In the genomic region with DNA sequence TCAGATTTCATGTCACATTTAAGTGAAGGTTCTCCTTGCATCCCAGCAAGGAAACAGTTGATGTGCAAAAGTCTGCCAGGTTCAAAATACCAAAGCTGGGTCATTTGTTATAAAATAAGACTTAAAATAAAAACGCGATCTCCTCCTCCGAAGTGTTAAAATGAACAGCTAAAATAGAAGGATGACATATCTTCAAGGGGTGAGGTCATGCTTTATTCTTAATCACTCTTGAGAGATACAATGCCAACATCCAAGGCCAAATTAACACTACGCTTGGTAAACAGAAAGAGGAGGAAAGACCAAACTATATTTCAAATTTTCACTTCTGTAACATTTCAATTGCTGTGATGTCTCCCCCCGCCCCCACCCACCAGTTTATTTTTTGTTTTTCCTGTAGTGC, we compare ENCODE assay signal across 26 mouse cellular contexts.
"Had no signal": no experiment of that assay in that cellular context is flagged by ENCODE, and none has a peak within 500 bp of the region (broad histone marks: within the 10 kb centered on the region; RNA-seq: fewer than 3 reads in every experiment).

No protein-coding gene starts in this region.

- DNase-seq: cerebellum, adult 2 months; cerebellum, adult 8-10 months; cerebellum, adult 9-10 months; cerebellum, adult 9-11 months; cerebellum, postnatal 10 days; cerebellum, postnatal 14 days; cerebellum, postnatal 25 days; cerebellum, postnatal 36 days; embryo, embryonic 11 days; forebrain, postnatal 0 days; gastrocnemius, adult 2 months; gastrocnemius, postnatal 10 days; gastrocnemius, postnatal 14 days; gastrocnemius, postnatal 25 days; gastrocnemius, postnatal 36 days; heart, adult 18-20 months; heart, adult 2 months had no signal

- H3K27me3 ChIP-seq: embryonic facial prominence, embryonic 12.5 days; embryonic facial prominence, embryonic 13.5 days; embryonic facial prominence, embryonic 15.5 days; forebrain, embryonic 12.5 days; forebrain, embryonic 13.5 days; forebrain, embryonic 15.5 days had no signal

- H3K36me3 ChIP-seq: embryonic facial prominence, embryonic 15.5 days; forebrain, embryonic 15.5 days had no signal

- H3K4me2 ChIP-seq: embryonic facial prominence, embryonic 12.5 days; embryonic facial prominence, embryonic 13.5 days; embryonic facial prominence, embryonic 15.5 days; forebrain, embryonic 12.5 days; forebrain, embryonic 13.5 days; forebrain, embryonic 15.5 days had no signal

- H3K27ac ChIP-seq: embryonic facial prominence, embryonic 10.5 days; embryonic facial prominence, embryonic 12.5 days; embryonic facial prominence, embryonic 13.5 days; forebrain, embryonic 10.5 days; forebrain, embryonic 12.5 days; forebrain, embryonic 13.5 days; gastrocnemius, adult 2 months; heart, adult 2 months had no signal

- H3K4me3 ChIP-seq: embryonic facial prominence, embryonic 10.5 days; embryonic facial prominence, embryonic 12.5 days; embryonic facial prominence, embryonic 13.5 days; embryonic facial prominence, embryonic 15.5 days; erythroblast, embryonic 14.5 days; forebrain, embryonic 10.5 days; forebrain, embryonic 12.5 days; forebrain, embryonic 13.5 days; forebrain, embryonic 15.5 days; gastrocnemius, adult 2 months; heart, adult 2 months had no signal

- H3K9ac ChIP-seq: embryonic facial prominence, embryonic 12.5 days; embryonic facial prominence, embryonic 13.5 days; embryonic facial prominence, embryonic 15.5 days; forebrain, embryonic 12.5 days; forebrain, embryonic 13.5 days; forebrain, embryonic 15.5 days; forebrain, postnatal 0 days had no signal

- H3K9me3 ChIP-seq: embryonic facial prominence, embryonic 13.5 days; embryonic facial prominence, embryonic 15.5 days; forebrain, embryonic 15.5 days had no signal
